Mouse (Mus musculus): ENCODE measurements around the gene Adarb2.

- TF ChIP-seq CTCF (IDR thresholded peaks at IDR 0.05; ENCODE audit: low read depth) (no peak), EP300 (IDR thresholded peaks at IDR 0.05; ENCODE audit: low read depth) (no peak)
These were observed 567.1 kb downstream of the Adarb2 start for GRCm38 (mm10) chr13:8769654-8770227.
